Mouse (Mus musculus): ENCODE data around the gene Gm16253.
A peak's percentile ranks its signal among the peaks of the same experiment; 100 is the strongest.
"Not testable (repeated sequence)": the region's sequence is repeated elsewhere in the genome, so short reads cannot be mapped to it uniquely, and the experiment has no call there.

Gm16253 gene

GRCm38 (mm10) chr3:96599069-96599393 lies 22.2 kb downstream of the Gm16253 start:
- no peak for DNase-seq (ENCODE audit: low spot score)

GRCm38 (mm10) chr3:96599411-96599810 lies 22.6 kb downstream of the Gm16253 start:
- no peak for DNase-seq (ENCODE audit: low spot score)

- peak; percentile 78 for DNase-seq (ENCODE audit: low spot score)
Observed at GRCm38 (mm10) chr3:96600639-96601250, 24.0 kb downstream of the Gm16253 start, which contains the start of gene Lix1l. Gene Lix1l, plus strand, starts transcription at chr3:96601149.

GRCm38 (mm10) chr3:96601251-96601787 lies 24.5 kb downstream of the Gm16253 start:
- DNase-seq (ENCODE audit: low spot score) = no peak

GRCm38 (mm10) chr3:96601941-96602703 lies 25.3 kb downstream of the Gm16253 start:
- no peak for DNase-seq (ENCODE audit: low spot score)

- no peak for DNase-seq (ENCODE audit: low spot score)
Observed at GRCm38 (mm10) chr3:96602704-96603084, 25.9 kb downstream of the Gm16253 start.

- DNase-seq (ENCODE audit: low spot score) = no peak
Observed at GRCm38 (mm10) chr3:96603311-96603710, 26.5 kb downstream of the Gm16253 start.

GRCm38 (mm10) chr3:96606007-96606406 lies 29.2 kb downstream of the Gm16253 start:
- not testable (repeated sequence) for DNase-seq (ENCODE audit: low spot score)

- DNase-seq (ENCODE audit: low spot score) = no peak
Observed at GRCm38 (mm10) chr3:96606618-96607017, 29.8 kb downstream of the Gm16253 start.

GRCm38 (mm10) chr3:96617941-96618340 lies 41.2 kb downstream of the Gm16253 start:
- DNase-seq (ENCODE audit: low spot score) = no peak

- no peak for DNase-seq (ENCODE audit: low spot score)
Observed at GRCm38 (mm10) chr3:96623201-96623600, 46.4 kb downstream of the Gm16253 start.

GRCm38 (mm10) chr3:96629729-96630600 lies 53.2 kb downstream of the Gm16253 start, which contains the start of gene Rbm8a:
Gene Rbm8a, plus strand, starts transcription at chr3:96629933.
- peak; percentile 99 for DNase-seq (ENCODE audit: low spot score)
